Mouse (Mus musculus) B cell, adult 2 months (primary cell): ENCODE measurements around the gene Ube2d2b.
A peak's percentile ranks its signal among the peaks of the same experiment; 100 is the strongest.

Source experiments
- DNase-seq, 2 experiments: peaks; one replicate each; pipeline ENCODE4 v3.0.0; 2022

Gene Ube2d2b

DNA sequence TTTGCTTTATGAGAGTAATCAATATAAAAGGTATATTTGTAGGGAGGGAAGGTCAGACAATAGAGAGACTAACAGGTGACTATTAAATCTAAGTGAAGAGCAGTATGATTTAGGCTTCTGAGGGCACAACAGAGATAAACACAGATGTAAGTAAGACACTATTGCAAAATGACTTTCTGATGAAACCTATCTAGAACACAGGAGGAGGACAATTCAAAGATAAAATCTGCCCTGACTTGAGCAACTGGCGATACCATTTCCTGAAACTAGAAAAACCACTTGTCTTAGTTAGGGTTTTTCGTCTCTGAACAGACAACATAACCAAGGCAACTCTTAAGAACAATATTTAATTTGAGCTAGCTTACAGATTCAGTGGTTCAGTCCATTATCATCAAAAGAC, 25.6 kb downstream of the Ube2d2b start:
- DNase-seq, result no peak

DNA sequence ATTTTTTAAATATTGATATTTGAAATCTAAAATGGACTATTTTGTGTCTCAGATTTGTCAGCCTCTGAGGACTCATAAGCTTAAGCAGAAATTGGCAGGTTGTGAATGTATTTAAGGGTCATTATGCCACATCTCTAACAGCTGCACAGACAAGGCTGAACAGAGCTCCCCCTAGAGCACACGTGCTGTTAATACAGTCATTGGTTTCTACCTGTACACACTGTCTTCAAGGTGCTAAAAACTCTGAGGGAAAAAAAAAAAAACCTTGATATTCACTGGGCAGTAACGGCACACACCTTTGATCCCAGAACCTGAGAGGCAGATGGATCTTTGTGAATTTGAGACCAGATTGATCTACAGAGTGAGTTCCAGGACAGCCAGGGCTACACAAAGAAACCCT, 29.1 kb downstream of the Ube2d2b start:
- DNase-seq, result peak; percentile 34 to 41

DNA sequence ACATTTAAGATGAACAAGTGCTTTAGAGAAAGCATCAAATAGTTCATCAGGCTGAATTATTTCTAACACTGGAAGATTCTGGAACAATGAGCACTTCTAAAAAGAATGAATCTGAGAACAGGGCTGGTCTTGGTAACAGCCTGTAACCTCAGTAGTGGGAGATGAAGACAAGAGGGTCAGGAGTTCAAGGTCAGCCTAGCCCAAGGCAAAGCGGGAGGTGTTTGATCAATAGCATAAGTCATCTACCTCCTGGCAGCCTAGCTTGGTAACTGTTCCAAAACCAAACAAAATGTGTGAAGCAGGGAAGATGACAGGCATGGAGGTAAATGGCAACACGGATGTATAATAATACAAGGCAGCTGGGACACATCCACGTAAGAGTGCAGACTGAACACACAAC, 34.1 kb downstream of the Ube2d2b start:
- DNase-seq, result no peak

DNA sequence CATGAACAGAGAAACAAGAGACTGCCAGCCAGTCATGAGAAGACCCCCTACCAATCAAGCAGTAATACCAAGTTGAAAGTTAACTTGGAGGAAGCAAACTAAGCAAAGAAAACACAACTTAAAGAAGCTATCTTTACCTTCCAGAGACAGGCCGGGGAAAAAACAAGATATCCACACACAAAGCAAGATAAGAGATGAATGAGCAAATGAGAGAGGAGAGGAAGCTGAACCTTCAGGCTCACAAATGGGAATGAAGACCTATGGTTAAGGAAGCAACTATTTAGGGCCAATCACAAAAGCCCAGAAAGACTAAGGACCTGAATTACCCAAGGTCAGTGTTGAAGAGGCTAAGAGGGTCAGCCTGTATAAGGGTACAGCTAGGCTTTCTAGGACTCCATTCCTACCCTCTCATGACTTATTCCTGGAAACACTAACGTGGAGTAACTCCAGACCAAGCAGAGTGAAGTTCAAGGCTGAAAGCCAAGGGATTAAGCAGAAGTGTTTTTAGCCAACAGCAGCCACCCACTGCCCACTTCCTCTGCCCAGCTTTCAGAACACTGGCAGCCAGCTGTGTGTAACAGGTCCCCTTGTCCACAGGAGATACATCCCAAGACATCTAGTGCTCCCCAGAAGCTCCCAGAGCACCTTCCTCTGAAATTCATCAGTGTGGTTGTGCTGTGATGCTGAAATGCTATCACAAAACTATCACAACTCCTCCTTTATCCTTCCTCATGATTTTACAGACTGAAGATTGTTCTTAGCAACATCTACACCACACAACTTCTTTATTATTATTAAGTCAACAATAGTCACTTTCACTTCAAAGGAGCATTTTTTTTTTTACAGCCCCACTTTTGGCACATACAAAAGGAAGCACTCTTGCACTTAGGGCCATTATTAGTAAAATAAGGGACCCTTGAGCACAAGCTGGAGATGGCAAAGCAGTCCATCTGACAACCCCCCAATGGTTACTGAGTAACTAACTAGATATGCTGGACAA, 36.5 kb downstream of the Ube2d2b start:
- peak; percentile 40 to 41 for DNase-seq

DNA sequence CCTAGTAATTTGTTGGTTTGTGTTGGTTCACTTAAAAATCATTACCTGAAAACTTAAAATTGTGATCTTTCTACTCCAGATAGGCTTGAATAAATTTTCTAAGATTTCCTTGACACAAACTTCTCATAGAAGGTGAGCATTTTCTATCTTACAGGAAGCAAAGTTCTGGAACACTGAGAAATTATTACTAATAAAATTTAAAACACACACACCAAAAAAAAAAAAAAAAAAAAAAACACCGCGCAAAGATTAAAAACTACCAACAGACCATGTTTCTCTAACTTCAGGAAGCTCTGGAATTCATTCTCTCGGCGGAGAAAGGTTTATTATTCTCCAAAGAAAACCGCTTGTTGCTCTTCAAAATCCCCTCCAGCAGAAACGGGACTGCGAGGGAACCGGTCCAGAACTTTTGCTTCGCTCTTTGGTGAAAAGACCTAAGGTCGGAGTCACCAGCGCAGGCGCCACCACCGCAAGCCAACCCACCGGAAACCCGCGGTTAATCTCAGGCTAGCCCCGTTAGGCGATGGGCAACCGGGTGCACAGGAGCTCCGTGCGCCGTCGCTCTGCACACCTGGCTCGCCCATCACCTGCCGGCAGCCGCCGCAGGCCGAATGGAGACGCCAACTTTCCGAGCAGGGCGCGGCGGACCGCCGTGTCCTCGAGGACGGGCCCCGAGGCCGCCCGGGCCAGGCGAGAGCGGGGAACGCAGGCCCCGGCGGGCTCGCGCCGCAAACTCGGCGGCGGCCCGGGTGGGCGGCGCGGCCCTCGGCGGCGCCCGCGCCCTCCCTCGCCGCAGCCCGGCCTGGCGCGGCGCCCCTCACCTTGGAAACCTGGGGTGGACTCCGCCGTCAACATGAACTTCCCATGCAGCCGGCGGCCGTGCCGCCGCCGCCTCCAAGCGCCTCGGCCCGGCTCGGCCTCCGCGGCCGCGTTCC, 38.3 kb downstream of the Ube2d2b start:
- DNase-seq, result peak; percentile 80

DNA sequence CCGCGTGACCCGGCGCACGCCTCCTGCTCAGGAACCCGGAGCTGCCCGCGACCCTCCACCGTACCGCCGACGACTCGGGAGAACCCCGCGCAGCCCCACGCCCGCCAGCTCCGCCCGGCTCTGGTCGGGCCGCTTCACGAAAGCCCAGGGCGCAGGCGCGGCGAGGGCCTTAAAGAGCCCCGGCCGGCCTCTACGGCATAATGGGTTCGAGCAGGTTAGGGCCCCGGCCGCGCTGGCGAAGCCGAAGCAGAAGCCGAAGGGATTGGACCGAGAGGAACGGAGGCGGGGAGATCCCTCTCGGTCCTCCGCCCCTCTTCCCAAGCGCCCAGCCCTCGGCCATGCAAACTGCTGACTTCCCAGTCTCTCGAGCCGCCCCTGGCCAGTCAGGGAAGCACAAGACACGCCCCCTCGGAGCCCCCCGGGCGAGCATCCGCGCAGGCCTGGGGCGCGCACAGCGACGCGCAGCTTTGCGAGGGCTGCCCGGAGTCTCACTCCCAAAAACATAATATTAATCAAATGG, 39.1 kb downstream of the Ube2d2b start:
- DNase-seq, result peak; percentile 69 to 77

DNA sequence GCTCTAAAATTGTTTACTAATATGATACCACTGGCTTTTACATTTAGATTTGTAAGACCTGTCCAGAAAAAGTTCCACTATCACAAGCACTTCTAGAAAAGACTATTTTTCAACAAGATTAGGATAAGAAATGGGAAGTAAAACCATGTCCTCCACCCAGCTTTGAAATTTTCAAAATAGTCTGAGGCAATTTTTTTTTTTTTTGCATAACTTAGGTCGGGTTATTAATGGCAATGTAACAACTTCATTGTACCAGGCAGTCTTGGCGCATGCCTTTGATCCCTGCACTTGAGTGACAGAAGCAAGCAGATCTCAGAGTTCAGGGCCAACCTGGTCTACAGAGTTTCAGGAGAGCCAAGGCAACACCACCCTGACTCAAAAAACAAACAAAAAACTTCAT, 39.8 kb downstream of the Ube2d2b start:
- peak; percentile 4 to 9 for DNase-seq

DNA sequence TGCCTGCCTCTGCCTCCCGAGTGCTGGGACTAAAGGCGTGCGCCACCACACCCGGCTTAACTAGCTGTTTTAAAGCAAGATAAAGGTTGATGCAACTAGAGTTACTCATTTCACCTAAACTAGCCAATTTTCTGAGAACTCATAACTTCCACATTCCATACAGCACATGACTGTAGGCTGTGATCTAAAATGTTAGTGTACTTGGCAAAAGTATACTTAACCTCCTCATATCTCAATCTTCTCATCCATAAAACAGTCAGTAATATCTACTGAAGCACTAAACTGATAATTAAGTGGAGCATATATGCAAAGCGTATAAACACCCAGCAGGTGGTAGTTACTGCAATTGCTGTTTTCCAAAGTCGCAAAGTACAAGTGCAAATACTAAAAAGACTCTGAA, 43.4 kb downstream of the Ube2d2b start:
- no peak for DNase-seq

DNA sequence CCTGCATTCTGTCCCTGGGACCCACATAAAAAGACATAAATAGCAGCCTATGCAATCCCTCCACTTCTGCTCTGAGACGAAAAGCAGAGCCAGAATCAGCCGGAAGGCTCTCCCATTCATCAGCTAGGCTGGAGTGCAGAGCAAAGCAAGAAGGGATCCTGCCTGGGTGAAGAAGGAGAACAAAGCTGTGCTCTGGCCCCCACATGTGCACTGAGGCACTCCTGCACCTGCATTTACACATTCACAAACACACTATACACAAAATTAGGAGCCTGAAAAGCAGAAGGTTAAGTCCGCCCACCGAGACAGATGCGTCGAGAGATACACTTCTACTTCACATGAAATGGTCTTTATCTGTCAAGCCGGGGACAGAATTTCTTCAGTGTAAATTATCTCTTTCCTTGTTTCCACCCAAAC, 44.0 kb downstream of the Ube2d2b start:
- DNase-seq, result no peak

DNA sequence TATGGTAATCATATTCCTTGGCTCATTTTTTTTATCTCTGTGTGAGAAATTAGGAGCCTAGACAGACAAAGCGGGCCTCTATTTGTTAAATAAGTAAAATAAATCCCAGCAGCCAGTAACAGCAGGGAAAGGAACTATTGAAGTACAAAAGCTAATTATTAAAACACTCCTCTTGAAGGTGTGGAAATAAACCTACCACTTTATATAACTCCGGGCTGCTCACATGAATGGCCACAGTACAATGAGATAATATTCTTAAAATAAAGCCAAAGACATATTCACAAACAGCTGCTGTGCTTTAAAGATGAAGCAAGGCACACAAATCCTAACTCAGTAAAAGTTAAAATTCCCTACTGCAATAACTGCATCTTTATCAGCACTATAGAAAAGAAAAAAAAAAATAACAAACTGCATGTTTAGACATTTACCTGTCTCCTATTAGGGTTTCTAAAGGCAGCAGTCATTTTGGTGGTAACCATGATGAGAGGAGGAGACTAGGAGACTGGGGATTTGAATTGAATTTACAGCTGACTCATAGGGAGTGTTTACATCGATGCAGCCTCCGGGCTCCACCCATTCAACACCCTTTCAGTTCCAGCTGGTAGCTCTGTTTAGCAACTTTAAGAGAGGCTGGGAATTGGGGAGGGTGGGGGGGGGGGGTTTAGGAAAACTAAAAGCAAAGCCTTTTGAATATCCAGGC, 44.8 kb downstream of the Ube2d2b start, which contains the start of gene Evi5:
Gene Evi5, minus strand, starts transcription at position 547 of the 700 bp plus-strand sequence.
- DNase-seq, result no peak

DNA sequence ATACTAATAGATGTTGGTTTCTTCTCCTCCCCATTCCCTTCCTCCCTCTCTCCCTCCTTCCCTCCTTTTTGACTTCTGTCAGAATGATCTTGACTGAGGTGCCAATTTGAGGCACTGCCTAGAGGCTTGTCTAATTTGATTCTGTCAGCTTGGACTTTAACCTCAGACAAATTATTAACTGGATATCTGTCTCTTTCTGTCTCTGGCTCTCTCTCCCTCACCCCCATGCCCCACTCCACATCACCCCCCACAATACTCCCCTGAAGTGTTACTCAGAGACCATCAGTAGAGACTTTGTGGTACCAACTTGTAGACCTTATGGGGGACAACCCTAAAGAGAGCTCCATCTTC, 45.3 kb downstream of the Ube2d2b start:
- DNase-seq, result no peak

DNA sequence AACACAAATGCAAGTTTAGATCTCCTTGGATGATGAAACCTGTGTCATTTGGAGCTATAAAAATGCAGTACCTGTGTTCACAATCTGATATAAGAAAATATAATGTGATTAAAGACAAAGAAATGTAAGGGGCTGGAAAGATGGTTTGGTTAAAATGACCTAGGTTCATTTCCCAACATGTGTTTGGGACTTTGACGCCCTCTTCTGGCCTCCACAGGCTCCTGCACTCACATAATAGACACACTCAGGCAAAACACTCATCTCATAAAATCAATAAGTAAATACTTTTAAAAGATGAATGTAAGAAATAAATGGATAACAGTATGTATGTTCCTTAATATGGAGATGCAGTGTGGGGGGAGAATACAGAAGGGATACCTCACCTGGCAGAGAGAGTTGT, 47.2 kb downstream of the Ube2d2b start:
- DNase-seq, result no peak

DNA sequence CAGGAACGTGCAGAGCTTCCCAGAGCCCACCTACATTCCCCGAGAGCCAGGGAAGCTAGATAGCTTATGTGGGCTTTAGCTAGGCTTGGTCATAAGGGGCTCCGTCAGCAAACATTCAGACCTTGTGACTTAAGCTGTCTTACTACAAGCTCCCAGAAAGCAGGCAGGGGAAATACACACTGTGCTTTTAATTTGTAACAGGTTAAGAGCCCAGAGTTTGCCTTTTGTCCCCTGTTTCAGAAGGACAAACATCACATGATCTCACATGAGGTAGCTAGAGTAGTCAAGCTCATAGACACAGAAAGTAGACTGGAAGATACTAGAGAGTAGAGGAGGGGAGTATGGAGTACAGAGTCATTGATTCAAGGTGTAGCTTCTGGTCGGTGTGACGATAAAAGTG, 50.8 kb downstream of the Ube2d2b start:
- no peak for DNase-seq
